Mouse (Mus musculus): Measurements from ENCODE around the gene Gpr88.
"Not testable (repeated sequence)": the region's sequence is repeated elsewhere in the genome, so short reads cannot be mapped to it uniquely, and the experiment has no call there.

Gene Gpr88

GRCm38 (mm10) chr3:116237527-116237926 lies 15.8 kb downstream of the Gpr88 start:
- DNase-seq = no peak

- no peak for DNase-seq
These were observed 16.4 kb downstream of the Gpr88 start for GRCm38 (mm10) chr3:116236856-116237255.

DNA sequence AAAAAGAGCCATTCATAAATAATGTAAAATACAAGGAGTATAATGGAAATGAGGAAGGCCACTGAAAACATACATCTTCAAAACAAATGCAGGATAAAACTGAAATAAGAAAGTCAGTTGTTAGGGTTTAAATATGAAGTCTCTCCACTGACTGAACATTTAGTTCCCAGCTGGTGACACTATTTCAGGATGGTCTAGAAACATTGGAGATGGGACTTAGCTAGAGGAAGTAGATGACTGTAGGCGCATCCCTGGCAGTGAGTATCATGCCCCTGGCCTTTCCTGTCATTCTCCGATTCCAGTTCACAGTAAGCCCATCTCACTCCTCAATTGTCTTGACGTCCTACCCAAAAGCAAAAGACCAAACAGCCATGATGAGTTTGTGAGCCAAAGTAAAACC lies 19.8 kb downstream of the Gpr88 start:
- no peak for DNase-seq

- DNase-seq = no peak
These were observed 20.5 kb downstream of the Gpr88 start for GRCm38 (mm10) chr3:116232763-116233162.

GRCm38 (mm10) chr3:116229336-116229735 lies 24.0 kb downstream of the Gpr88 start:
- no peak for DNase-seq

DNA sequence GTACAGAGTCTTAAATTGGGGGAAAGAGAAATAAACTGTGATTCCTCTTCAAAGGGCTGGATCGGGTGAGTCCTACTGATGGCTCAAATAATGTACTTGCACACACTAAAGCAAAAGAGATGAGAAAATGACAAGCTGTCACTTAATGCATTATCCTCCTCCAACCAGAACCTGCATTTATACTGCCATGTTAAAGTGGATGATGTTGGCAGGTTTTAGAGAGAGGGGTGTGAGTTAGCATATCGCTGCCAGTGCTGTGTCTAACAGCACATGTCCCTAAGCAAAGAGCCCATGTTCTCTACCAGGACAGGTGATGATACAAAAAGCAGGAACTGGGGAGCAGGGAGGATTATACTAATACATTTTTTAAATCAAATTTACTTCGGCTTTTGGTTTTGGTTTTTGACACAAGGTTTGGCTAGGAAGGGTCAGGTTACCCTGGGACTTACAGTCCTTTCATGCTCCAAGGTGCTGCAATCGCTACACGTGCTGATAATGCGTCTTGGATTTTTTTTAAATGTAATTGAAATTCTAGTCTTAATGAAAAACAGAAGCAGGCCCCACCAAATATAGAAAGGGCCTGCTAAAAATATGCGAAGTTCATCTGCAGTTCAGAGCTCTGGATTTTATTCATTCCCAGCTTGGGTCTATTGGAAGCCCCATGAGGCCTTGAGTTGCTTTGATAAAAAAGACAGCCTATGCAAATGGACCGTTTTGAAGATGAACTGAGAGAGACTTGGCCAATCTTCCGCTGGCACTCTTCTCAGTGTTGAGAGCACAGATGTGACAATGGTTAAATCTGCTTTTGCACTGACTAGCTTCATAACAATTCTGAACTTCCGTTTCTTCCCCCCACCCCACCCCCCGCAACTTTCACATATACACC lies 24.7 kb downstream of the Gpr88 start:
- no peak for DNase-seq

DNA sequence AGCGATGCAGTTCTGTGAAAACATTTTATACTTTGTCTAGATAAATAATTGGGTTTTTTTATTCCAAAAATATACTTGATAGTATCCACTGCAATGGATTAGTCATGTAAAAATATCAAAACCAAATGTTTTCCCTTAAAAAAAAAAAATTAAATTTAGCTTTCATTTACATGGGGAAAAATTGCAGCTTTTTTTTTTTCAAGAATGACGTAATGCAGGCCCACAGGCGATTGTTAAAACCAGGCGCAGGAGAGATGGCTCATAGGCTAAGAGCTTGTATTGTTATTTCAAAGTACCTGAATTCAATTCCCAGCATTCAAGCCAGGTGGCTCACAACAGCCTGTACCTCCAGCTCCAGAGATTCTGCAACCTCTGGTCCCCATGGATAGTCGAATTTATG lies 25.9 kb downstream of the Gpr88 start:
- no peak for DNase-seq

GRCm38 (mm10) chr3:116226915-116227314 lies 26.4 kb downstream of the Gpr88 start:
- no peak for DNase-seq

DNA sequence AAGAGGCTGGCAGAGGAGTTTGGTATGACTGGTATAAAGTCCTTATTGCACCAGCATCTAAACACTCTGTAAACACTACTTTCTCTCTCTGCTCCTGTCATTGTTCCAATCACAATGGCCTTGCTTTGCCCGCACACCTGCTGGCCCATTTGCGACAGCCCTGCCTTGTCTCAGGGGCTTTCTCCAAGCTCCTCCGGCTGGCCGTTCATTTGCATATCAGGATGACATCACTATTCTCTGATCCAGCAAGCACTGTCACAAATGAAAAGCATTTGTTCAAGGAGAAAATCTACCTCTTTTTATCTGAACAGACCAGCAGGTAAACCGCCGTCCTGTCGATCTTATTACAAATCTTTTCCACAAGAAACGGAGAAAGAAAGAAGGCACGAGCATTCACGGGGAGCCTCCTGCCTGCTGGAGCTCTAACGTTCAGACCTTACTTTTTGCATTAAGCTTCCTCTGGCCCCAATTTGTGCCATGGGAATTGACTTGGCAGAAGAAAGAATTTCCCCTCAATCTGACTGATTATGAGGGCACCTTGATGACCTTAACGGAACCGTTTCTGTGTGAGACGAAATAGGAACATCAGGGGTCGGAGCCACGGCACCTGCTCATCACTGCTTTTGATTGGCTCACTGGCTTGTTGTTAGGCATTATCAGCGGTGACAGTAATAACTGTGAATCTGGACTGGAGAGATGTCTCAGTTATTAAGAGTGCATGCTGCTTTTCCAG lies 30.6 kb downstream of the Gpr88 start:
- DNase-seq = no peak

- DNase-seq = no peak
These were observed 31.7 kb downstream of the Gpr88 start for GRCm38 (mm10) chr3:116221686-116222010.

- no peak for DNase-seq
These were observed 32.2 kb downstream of the Gpr88 start for GRCm38 (mm10) chr3:116220980-116221685.

DNA sequence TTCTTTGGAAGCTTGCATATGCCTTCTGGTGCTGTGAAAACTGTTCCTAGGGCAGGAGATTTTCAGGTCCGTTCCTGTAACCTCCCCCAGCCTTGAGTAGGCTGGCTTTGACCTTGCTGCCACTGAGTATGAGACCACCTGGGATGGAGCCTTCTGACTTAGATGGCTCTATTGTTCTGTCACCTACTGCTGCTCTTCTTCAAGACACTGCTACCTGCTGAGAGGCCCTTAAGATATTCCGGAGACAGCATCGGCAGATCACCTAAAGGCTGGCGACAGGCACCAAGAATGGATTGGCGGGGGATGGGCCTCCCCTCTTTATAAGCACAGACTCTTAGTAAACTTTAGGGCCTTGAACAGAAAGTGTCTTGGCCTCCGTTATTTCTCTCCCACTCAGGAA lies 35.9 kb downstream of the Gpr88 start:
- not testable (repeated sequence) for DNase-seq

DNA sequence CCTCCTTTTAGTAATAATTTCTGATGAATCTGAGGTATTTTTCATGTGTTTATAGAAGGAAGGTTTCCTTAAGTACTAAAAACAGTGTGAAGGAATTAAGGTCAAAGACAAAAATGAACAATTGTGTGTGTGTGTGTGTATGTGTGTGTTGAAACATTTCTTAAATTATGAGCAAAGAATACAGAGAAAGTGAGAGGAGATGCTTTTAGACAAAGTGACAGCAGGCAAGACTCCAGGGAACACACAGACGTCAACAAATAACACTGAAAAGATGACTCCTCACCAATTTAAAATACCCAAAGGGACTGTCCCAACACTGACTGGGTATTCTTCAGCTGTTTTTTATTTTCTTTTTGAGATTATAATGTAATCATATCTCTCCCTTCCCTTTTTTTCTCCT lies 37.0 kb downstream of the Gpr88 start:
- DNase-seq = no peak

GRCm38 (mm10) chr3:116211639-116212038 lies 41.7 kb downstream of the Gpr88 start:
- no peak for DNase-seq

- no peak for DNase-seq
These were observed 42.6 kb downstream of the Gpr88 start for GRCm38 (mm10) chr3:116210720-116211121.

GRCm38 (mm10) chr3:116209214-116209613 lies 44.1 kb downstream of the Gpr88 start:
- no peak for DNase-seq

DNA sequence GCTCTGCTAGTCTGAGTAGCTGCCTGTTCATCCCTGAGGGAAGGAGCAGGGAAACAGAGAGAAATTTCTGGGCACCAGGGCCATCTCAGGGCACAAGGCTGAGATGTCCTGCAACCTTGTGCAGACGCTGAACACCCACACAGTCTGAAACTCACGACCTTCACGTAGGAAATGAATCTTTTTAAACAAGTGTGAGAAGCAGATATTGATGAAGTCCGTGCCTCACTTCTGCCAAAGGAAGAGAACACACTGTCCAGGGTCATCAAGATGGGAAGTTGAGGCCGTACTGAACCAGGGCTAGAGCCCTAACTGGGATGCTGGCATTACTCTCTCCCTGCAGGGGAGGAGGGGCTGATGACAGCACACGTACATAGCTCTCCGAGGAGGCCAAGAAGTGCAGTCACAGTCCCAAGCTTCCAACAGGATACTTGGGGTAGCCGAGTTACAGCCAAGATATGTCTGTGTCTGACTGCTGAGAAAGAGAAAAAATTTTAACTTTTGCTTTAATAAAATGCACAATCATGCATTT lies 46.9 kb downstream of the Gpr88 start:
- DNase-seq = no peak

GRCm38 (mm10) chr3:116205346-116206219 lies 47.7 kb downstream of the Gpr88 start:
- DNase-seq = no peak

DNA sequence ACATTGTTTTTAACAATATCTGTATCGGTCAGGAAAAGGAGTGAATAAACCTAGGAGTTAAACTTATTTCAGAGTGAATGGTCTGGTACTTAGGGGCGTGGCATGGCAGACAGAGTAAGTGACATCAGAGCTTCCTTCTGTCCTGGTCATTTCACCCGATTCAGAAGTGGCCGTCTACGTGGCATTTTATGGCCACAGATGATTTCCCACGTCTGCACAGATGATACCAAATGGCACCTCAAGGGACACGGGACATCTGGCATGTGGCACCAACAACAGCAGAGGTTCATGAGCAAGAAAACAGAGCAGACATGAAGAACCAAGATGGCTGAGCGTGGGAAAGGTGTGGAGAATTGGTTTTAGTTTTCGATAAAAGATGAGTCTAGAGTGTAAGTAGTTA lies 48.7 kb downstream of the Gpr88 start:
- no peak for DNase-seq

DNA sequence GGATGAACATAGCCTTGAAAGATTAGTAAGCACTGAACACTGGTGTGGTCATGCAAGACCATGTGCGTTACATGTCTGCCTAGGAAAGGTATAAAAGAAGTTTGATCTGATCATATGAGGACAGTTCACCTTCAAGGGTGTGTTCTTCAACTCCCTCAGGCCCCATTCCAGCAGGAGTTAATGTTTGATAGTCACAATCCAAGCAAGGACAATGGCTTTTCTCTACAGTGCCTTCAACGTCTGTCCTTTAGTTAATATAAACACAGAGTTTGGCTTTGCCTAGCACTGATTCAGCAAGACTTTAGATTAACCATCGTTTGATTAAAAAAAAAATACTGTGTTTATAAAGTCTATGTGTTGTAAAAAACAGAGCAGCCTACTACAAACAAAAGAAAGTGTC lies 49.4 kb downstream of the Gpr88 start:
- no peak for DNase-seq

DNA sequence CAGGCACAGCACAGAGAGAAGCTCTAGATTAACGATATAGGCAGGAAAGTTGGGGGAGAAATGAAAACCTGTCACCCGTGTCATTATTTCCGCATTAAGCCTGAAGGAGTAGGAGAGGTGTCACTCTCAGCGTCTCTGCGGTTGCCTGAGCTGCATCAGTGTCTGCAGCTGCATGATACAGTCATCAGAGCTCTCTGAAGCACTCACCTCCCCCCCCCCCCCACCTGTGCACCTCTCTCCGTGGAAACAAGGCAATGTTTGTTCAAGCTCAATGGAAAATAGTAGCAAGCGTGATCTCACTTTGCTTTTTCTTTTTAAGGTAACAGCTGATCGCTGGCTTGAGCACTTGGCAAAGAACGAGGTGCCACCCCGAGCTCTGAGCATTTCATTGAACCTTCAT lies 53.2 kb downstream of the Gpr88 start:
- no peak for DNase-seq
